Comparison of ENCODE assay signal across 14 mouse cellular contexts in the genomic region with DNA sequence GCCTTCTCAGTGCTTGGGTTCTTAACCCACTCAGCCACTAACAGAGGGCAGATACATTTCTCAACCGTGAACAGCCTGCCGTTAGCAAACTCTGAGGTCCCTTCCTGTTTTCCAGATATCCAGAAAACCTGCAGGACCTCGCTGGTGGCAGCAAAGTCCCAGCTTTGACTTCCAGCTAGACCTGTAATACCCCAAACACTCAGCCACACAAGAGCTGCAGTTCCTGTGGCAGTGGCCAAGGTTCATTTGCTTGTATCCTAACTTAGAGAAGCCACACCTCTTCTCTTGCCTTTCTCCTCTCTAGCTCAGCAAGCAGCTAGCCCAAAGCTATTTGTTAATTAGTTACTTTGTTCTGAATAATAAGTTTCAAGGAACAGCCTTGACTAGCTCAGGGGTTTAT. TPM values are rescaled to one million over a fixed set of nuclear protein-coding genes. Genes with fewer than 3 reads are reported as not detected.
DNase-seq lines count a peak whose midpoint lies in the region; ATAC-seq and TF ChIP-seq lines count a peak whose summit lies in the region.
"Had no signal": no experiment of that assay in that cellular context is flagged by ENCODE, and none has a peak within 500 bp of the region (broad histone marks: within the 10 kb centered on the region; RNA-seq: fewer than 3 reads in every experiment).

No protein-coding gene starts in this region.

- no peaks in the 10 kb centered on the region for H3K27me3 ChIP-seq in heart, postnatal 0 days (ENCODE audit: control insufficient read depth, insufficient read depth, low read length)
- H3K27me3 ChIP-seq: limb, embryonic 12.5 days had no signal

- no peak for ATAC-seq in heart, postnatal 0 days (ENCODE audit: insufficient read depth, low read depth)
- 0 out of 2 replicates have a peak, but pooled peaks have one; percentile 1 for ATAC-seq in monocyte, adult 5-6 weeks (replicated peaks; ENCODE audit: insufficient number of reproducible peaks, low FRiP score, low TSS enrichment, poor library complexity, severe bottlenecking)
- ATAC-seq: forebrain, postnatal 0 days had no signal

- peaks cover 39% of the 10 kb centered on the region for H3K4me1 ChIP-seq in heart, postnatal 0 days (ENCODE audit: control insufficient read depth, insufficient read depth)

- no peak overlapping the region for H3K4me2 ChIP-seq in heart, postnatal 0 days (ENCODE audit: low read depth, low read length)
- H3K4me2 ChIP-seq: limb, embryonic 12.5 days had no signal

- intact Hi-C loops in left cerebral cortex, postnatal 25 days (cut with DNase I), result no loop called here
- intact Hi-C loops in left cerebral cortex, postnatal 14 days (cut with DNase I), result no loop called here

- 0 out of 2 replicates have a peak overlapping the region, but pooled peaks have one; percentile 40 for H3K27ac ChIP-seq in heart, postnatal 0 days (ENCODE audit: low read depth)
- H3K27ac ChIP-seq: layer of hippocampus, adult 2 months; limb, embryonic 12.5 days had no signal

- 15% methylated on average over 3 of the region's 3 CpGs for WGBS in heart, postnatal 0 days

- TF ChIP-seq EP300 in heart, postnatal 0 days (IDR thresholded peaks at IDR 0.05; ENCODE audit: low read depth), result no peak

- H3K9me3 ChIP-seq in heart, postnatal 0 days (replicated peaks; ENCODE audit: control insufficient read depth, low read length), result no peaks in the 10 kb centered on the region
- H3K9me3 ChIP-seq: G1E; limb, embryonic 12.5 days had no signal

- peak; percentile 88 for DNase-seq in heart, adult 11 months
- DNase-seq in heart, adult 18-20 months, result no peak
- no peak for DNase-seq in heart, postnatal 0 days (ENCODE audit: low spot score)
- peak; percentile 57 for DNase-seq in kidney, postnatal 10 days
- DNase-seq in left cerebral cortex, postnatal 25 days (ENCODE audit: low spot score in 2 of 2), result no peak
- DNase-seq in left cerebral cortex, postnatal 14 days (ENCODE audit: low spot score in 2 of 2), result no peak
- DNase-seq in adrenal gland, adult 18-20 months (ENCODE audit: low spot score in 2 of 2), result no peak
- DNase-seq: forebrain, postnatal 0 days; right cerebral cortex, adult 18-20 months had no signal

- no peaks in the 10 kb centered on the region for H3K36me3 ChIP-seq in heart, postnatal 0 days (replicated peaks; ENCODE audit: control insufficient read depth, insufficient read depth, low read length)
- H3K36me3 ChIP-seq: G1E; limb, embryonic 12.5 days had no signal

- H3K4me3 ChIP-seq in heart, postnatal 0 days (ENCODE audit: low read depth, low read length), result no peak overlapping the region
- H3K4me3 ChIP-seq: layer of hippocampus, adult 2 months; limb, embryonic 12.5 days had no signal

- TF ChIP-seq CTCF in heart, postnatal 0 days (IDR thresholded peaks at IDR 0.05; ENCODE audit: low read depth), result no peak

- H3K9ac ChIP-seq in heart, postnatal 0 days (replicated peaks; ENCODE audit: low read depth, low read length), result no peak overlapping the region
- H3K9ac ChIP-seq: forebrain, postnatal 0 days; limb, embryonic 12.5 days had no signal

RNA-seq across cellular contexts. Expression of a gene that starts 16.2 kb away (rescaled TPM):
- 1 to 10 TPM; 4.4 to 5.0 TPM for total RNA-seq in heart, adult 18-20 months (2021)
- total RNA-seq in heart, postnatal 0 days (2014; rRNA removed; ENCODE audit: low replicate concordance), result not detected in 2 replicates
- 3.3 and 3.6 TPM in 2 replicates for polyA plus RNA-seq in heart, postnatal 0 days (2015; fragmentation: Nextera tagmentation; extraction: Ambion mirVana)
- 2.5 to 6.6 TPM in 2 of 3 replicates, not detected in the other for total RNA-seq in monocyte, adult 5-6 weeks (2017)
- 1 to 10 TPM; 1.8 to 5.8 TPM for total RNA-seq in left cerebral cortex, postnatal 25 days (2021)
- 1 to 10 TPM; 3.1 to 4.1 TPM for total RNA-seq in left cerebral cortex, postnatal 14 days (2021)
- total RNA-seq in adrenal gland, adult 18-20 months (2021), result under 1 TPM in 1 of 2 experiments, not detected in 1; 0.30 TPM
- total RNA-seq: hematopoietic stem cell, adult 5-6 weeks had no signal
- polyA plus RNA-seq: G1E had no signal

Comparison
In these comparisons a context has a peak if more than half of its experiments do, and no peak if none do; other contexts are left out.
1. DNase-seq: peak in heart, adult 11 months (single experiment) and kidney, postnatal 10 days (single experiment); none in heart, adult 18-20 months (0 of 2), heart, postnatal 0 days (single experiment), left cerebral cortex, postnatal 25 days (0 of 2), left cerebral cortex, postnatal 14 days (0 of 2) and adrenal gland, adult 18-20 months (0 of 2).